Mouse (Mus musculus): ENCODE results near the gene Cd300a.

Cd300a gene

DNA sequence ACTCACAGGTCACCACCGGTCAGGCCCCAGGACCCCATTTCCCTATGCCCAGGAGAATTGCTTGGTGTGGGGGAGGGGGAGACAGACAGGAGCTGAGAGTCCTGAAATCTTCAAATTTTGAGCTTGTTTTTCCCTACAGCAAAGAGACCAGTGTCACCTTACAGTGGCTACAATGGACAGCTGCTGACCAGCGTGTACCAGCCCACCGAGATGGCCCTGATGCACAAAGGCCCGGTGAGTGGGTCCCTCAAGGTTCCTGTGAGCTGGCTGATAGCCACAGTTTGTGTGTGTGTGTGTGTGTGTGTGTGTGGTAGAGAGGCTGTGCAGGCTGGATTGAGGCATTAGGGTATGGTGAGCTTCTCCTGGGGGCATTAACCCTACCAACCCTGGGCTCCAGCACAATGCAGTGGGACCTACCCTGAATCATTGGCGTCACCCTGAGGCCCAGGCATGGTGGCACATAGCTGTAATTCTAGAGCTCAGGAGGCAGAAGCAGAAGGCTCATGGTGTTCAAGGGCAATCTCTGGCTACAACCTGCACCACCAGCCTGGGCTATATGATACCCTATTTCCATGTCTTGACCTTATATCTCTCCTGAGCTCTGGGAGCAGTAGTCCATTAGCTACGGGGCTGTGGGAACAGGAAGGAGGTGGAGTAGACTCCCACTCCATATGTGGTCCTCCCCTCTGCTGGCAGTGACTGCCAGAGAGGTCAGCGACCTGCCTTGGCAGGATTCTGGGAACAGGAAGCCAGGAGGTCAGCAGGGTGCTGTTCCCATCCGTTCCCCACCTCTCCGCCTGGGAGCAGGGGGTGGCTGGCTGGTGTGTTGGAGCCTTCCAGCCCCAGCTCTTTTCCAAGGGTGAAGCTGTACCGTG lies 23.1 kb upstream of the Cd300a start:
- DNase-seq (ENCODE audit: inconsistent ontology term), result no peak

DNA sequence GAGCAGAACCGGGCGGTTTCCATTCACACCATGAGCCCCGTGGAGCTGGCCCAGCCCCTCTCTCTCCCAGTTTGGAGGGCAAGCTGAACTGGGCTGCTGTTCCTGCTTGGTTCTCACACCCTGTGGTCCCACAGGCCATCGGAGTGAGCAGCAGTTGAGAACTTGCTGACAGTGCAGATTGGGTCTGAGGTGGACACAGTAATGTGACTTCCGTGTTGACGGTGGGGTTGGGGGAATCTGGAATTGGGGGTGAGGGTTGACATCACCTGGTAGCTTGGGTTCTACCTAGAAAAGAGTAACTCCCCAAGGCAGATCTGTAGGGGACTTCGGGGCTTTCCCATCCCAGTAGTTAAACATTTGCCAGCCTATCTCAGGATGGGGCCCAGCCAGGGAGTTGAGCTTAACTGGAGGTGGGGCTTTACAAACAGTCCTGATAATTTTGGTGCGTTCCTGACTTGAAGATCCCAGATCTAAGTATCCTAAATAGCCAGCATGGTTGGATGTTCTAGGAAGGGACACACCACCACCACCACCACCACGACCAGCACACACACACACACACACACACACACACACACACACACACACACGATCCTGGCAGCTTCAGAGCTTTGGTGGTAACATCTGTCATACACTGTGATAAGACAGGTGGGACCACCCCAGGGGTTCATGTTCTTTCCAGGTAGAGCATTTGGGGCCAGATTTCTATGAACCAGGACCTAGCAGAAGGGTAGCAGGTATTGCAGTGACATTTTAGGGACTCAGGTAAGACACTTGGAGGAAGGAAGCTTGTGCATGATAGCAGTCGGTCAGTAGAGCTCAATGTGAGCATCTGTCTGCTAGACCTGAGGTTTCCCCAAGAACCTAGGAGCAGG lies 22.2 kb upstream of the Cd300a start:
- DNase-seq (ENCODE audit: inconsistent ontology term), result no peak

DNA sequence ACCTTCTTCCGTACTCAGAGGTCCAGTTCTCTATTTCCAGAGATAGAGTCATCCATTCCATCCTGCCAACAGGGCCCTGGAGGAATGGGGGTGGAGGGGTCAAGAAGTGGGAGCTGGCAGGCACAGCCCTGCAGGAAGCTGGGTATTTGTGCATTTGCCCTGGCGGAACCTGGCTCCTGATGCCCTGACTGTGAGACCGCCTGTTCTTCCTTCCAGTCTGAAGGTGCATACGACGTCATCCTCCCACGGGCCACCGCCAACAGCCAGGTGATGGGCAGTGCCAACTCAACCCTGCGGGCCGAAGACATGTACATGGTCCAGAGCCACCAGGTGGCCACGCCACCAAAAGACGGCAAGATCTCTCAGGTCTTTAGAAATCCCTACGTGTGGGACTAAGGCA lies 21.6 kb upstream of the Cd300a start:
- DNase-seq (ENCODE audit: inconsistent ontology term), result no peak

DNA sequence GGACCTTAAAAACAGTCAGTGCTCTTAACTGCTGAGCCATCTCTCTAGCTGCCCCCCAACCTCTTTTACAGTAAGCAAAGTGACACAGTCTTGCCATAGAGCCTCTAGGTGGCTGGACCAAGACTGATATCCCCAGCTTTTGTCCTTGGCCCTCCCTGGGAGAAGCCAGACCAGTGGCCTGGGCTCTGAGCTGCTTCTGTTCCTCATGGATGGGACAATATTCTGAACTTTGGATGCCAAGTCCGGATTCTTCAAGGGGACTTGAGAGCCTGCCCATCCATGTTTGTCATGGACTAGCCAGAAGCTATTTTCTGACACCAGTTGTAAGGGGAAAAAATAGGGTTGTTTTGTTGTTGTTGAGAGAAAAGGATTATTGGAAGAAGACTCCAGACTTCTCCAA lies 20.1 kb upstream of the Cd300a start:
- DNase-seq (ENCODE audit: inconsistent ontology term), result no peak

DNA sequence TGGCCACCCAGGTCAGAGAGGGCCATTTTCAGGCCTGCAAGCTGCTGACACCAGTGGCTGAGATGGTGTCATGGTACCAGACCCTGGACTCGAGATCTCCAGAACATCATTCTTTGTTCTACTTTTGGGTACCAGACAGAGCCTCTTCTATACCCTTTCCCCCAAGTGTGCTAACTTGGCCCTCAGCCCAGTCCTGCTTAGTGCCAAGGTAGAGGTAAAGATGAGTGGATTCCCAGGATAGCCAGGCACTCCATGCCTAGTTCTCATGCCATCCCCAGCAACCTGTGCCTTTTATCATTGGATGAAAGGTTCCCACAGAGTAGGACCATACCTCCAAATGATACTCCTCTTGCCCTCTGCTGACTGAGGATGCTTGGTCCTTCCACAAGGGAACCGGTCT lies 18.3 kb upstream of the Cd300a start:
- DNase-seq (ENCODE audit: inconsistent ontology term), result no peak

DNA sequence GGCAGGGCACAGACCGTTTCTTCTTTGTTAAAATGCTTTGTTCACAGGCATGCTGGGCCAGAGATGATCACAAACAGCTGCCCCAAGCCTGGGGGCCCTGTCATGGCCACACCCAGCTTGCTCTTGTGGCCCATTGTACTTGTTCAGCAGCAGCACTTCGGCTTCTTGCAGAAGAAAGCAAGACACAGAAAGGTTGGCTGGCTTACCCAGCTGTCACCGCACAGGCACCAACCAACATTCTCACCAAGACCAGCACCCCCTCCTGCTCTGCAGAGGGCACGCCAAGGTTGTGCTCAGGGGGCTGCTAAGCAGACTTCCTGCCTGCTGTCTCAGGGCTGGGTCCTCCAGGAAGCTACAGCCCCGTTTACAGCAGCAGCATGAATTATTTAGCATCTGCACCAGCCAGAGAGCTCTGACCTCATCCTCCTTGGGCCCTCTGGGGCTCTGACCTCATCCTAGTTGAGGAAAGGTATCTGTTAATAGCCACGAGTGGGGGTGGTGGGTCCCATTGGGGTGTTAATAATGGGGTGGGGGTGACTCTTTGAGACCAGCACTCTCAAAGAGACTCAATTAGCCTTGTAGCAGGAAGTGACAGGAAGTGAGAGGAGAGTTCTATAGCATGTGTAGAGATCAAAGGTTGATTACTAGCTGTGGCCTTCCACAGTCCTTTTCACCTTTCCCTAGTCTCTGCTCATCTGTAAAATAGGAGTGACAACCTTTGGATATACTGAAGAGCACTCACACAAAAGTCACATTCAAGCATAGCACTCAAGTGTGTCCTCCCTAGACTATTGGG lies 16.6 kb upstream of the Cd300a start:
- no peak for DNase-seq (ENCODE audit: inconsistent ontology term)

DNA sequence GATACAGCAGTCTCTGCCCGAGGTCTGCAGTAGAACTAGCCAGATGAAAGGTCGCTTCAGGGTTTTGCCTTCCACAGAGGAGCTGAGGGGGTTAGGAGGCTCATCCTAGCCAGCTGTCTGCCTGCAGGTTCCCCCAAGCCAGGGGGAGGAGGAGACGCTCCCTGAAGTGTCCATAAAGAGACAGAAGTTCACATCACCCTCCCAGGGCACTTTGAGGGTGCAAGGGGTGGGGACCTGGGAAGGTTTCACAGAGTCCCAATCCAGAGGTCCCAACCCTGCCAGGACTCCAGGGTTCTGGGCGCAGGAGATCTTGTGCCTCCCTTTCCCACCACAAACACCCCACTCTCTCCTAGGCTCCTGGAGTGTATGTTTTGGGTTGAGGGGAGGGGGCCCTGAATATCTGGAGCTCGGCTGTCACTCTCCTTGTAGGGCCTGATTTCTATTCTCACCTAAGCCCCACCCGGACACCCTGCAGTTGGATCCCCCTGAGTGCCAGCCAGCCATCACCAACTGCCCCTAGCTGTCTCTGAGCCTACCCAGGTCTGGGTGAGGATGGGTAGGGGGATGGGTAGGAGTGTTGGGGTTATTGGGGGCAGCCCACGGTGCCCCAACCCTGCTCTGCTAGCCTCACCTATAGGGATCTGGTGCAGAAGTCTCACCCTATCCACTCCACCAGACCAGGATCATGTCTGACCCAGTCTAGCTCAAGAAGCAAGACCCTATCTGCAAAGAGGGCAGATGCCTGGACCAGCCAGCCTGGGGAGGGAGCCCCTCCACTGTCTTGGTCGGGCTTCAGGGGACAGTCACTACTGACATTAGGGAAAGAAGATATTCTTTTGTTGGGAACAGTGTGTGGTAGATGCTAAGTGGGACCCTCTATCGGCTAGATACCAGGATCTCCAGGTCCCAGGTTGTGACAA lies 15.4 kb upstream of the Cd300a start:
- DNase-seq (ENCODE audit: inconsistent ontology term), result no peak

DNA sequence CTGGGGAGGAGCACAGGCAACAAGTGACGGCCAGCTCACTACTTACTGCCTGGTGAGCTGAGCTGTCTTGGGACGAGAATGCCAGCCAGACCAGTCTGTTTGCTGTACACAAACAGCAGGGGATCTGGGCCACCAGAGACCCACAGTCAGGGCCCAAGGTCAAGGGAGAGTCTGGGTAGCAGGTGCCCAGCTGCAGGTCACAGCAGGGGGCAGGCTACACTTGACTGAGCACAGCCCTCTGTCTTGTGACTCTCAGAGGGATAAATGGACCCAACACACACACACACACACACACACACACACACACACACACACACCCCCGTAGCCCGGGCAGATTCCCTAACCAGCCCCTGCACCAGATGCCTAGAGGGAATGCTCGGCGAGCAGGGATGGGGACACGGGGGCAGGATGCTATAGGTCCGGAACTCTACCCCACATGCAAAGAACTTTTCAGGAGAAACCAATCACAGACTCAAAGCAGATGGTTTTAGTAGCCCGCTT lies 14.5 kb upstream of the Cd300a start:
- peak; percentile 36 for DNase-seq (ENCODE audit: inconsistent ontology term)

DNA sequence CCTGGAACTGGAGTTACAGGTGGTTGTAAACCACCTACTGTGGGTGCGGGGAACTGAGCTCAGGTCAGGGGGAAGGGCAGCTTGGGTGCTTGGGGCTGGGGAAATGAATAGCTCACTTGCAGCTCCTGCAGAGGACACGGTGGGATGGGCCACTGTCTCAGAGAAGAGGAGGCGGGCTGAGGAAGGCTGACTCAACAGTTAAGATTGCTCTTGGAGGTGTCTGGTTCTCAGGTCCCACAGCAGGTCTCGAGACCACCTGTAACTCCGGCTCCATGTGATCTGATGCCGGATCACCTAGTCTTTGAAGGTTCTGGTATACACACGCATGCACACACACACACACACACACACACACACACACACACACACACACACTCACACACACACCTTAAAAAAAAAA lies 13.7 kb upstream of the Cd300a start:
- DNase-seq (ENCODE audit: inconsistent ontology term), result no peak

DNA sequence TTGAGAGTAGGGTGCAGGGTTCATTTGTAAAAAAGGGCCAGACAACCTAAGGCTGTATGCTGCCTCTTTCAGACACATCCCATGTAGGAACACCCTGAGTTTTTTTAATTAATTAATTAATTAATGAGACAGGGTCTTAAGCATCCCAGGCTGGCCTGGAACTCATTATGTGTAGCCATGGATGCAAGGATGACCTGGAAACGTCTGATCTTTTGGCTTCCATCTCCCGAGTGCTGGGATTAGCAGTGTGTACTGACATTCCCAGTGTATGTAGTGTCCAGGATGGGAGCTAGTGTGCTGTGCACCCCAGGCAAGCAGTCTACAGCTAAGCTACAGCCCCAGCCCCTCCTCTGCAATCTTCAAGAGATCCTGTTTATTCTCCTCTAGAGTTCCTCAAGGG lies 13.2 kb upstream of the Cd300a start:
- DNase-seq (ENCODE audit: inconsistent ontology term), result peak; percentile 42

DNA sequence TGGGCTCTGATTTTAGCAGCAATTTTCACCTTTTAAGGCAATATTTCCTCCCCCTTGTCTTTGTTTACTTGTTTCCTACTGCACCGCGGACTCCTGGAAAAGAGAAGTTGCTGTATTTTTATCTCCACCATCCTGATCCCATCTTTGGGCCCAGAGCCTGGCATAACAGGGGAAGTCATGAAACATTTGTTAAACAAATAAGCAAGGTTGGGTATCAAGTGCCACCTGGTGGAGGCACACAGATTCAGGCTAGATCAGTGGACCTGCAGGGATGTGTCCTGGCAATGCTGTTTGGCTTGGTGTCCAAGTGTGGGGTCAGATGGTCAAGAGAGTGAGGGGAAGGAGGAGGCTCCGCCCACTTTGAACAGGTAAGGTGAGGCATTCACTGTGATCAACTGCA lies 12.7 kb upstream of the Cd300a start:
- peak; percentile 78 for DNase-seq (ENCODE audit: inconsistent ontology term)

DNA sequence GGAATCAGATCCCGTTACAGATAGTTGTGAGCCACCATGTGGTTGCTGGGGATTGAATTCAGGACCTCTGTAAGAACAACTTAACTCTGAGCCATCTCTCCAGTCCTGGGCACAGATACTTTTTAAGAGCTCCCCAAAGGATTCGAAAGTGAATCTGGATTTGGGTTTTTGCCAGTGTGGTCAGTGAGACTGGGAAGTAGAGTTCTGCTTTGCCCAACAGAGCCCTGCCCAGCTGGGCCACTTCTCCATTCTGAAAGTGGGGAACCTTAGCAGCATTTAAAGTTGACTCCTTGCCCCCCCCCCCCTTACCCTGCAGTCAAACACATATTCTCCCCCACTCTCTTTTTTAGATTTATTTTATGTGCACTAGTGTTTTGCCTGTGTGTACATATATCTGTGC lies 10.2 kb upstream of the Cd300a start:
- no peak for DNase-seq (ENCODE audit: inconsistent ontology term)

DNA sequence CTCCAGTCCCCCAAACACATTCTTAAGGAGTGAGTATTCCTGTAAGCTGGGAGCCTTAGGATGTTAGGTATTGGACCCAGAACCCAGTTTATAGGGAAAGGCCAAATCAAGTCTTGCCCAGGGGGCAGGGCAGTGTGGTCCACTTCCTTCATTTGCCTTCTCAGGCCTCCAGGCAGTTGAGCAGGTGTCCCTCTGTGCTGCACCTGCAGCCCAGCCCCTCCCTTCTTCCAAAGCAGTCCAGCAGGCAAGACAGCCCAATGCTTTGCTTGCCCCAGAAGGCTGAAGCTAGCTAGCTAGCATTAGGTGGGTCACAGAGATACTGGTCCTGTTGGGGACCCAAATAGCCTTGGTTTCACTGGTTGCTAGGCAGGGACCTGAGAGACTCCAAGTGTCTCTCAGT lies 9.7 kb upstream of the Cd300a start:
- DNase-seq (ENCODE audit: inconsistent ontology term), result no peak

DNA sequence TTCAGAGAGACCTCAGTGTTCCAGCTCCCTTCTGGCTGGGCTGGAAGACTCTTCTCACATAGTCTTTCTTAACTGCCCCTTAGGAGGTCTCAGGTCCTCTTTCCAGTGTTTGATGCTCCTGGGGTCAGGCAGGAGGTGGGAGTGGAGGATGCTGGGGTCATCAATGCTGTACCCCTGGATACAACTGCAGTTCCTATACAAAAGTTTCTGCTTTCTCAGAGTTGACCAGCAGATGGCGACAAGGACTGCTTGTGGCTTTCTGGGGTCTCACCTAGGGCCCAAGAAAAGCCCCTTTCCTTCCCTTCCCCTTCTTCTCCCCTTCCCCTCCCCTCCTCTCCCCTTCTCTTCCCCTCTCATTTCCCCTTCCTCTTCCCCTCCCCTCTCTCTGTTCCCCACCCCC lies 9.3 kb upstream of the Cd300a start:
- no peak for DNase-seq (ENCODE audit: inconsistent ontology term)

DNA sequence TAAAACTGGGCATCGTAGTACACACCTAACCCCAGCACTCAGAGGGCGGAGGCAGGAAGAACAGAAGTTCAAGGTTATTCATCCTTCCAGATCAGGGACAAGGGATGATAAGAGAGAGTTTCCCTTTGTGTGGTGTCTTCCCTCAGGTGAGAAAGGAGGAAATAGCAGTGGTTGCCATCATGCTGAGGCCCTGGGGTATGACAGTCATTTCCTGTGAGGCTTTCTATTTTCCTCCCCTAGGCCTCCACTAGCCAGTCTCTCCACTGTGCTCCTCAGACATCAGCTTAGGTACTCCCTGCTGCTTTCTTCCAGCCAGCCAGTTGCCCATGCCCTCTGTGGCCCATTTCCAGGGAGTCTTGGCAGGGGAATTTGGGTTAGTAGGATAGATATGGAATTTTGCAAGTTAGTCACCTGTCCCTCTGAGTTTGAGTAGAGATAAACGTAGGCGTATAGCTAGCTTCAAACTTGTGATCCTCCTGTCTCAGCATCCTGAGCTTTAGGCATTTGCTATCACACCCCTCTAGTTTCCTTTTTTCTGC lies 6.5 kb upstream of the Cd300a start:
- no peak for DNase-seq (ENCODE audit: inconsistent ontology term)

DNA sequence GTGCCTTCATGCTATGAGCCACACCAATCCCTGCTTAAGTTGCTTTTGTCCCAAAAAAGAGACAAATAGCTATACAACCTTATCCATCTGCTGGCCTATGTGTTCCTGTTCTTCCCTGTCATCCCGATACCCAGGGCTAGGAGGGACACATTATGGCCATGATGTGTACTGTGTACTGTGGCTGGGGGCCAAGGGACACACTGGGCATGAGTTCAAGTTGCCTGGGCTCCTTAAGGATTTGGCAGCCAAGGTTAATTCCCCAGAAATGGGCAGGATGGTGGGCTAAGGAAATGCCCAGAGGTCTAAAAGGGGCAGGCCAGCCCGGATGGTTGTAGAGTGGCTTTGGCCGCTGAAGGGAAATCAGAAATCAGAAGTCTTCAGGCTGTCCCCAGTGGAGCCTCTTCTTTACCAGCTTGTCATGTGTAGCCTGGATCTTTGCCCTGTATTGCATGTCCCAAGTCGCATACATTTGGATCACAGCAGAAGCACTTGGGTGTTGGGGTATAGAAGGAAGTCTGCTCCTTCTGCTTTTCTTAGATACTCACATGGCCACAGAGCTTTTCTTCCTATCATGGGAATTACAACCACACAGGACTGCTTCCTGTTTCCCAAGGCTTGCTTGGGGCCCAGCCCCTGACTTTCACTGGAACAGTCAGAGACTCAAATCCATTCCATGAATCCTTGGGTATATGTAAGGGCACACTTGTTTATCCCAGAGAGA lies 5.3 kb upstream of the Cd300a start:
- no peak for DNase-seq (ENCODE audit: inconsistent ontology term)

DNA sequence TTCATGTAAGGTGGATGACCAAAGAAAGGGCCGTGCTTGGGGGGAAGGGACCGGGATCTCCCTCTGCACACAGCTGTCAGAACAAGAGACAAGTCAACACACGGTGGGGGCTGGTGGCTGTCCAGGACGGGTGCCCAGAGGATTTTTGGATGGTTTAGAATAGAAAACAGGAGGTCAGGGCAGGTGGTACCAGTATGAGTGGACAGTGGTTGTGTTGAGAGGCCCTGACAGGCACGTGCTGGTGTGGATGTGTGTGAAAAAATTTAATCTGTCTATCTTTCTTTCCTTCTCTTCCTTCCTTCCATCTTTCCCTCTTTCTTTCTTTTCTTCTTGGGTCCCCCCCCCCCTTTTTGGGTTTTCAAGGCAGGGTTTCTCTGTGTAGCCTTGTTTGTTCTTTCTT lies 701 bp downstream of the Cd300a start:
- no peak for DNase-seq (ENCODE audit: inconsistent ontology term)

DNA sequence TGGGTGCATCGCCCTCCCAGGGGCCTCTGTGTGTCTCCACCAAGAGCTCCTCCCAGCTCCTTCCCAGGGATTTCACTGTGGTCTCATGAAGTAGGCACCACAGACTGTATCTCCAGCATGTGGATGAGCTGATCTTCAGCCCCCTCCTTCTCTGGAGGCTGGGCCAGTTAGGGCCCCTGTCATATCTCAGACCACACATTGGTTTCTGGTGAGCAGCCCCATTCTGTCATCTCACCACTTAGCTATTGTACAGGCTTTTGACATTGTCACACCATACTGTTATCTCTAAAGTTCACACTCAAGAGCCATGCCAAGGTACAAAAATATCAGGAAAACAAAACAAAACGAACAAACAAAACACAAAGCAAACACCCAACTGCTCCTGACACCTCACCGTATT lies 6.2 kb downstream of the Cd300a start:
- no peak for DNase-seq (ENCODE audit: inconsistent ontology term)

DNA sequence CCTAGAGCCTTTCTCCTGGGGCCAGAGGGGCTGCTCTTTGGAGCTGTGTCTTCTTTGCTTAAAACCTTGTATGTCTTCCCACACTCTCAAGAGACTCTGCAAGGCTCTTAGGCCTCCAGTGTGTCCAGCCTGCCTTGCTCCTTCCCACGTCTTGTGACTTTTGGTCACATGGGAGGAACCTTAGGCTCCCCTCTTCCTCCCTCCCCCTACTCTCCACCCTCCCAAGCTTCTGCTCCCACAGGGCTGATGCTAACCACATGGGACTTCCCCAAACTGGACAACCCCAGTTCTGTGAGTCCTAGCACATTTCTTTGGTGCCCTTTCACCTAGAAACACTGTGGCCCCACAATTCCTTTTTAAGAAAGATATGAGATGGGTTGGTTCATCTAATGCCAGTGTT lies 8.2 kb downstream of the Cd300a start:
- DNase-seq (ENCODE audit: inconsistent ontology term), result no peak

DNA sequence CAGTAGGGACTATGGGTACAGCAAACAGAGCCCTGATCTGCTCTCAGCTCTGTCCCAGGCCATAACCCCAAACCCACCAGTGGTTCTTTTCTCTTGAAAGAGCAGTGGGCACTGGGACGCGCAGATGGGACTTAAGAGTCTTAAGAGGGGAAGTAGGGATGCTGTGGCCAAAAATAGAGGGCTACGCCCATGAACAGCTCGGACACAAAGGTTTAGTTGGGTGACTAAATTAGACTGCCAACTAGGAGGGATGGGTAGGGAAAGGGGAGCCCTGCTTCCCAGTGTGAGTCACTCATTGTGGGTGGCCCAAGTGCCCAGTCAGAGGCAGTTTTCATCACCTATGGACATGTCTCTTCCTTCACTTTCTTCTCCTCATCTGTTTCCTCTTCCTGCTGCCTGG lies 13.4 kb downstream of the Cd300a start:
- no peak for DNase-seq (ENCODE audit: inconsistent ontology term)
